Mouse (Mus musculus): ENCODE measurements at regions not wholly inside any gene's neighbourhood (a gene's known extent, or its start where the extent isn't known, plus 50 kb on each side); places are given as distances from the start of the nearest gene placed in this dataset.

DNA sequence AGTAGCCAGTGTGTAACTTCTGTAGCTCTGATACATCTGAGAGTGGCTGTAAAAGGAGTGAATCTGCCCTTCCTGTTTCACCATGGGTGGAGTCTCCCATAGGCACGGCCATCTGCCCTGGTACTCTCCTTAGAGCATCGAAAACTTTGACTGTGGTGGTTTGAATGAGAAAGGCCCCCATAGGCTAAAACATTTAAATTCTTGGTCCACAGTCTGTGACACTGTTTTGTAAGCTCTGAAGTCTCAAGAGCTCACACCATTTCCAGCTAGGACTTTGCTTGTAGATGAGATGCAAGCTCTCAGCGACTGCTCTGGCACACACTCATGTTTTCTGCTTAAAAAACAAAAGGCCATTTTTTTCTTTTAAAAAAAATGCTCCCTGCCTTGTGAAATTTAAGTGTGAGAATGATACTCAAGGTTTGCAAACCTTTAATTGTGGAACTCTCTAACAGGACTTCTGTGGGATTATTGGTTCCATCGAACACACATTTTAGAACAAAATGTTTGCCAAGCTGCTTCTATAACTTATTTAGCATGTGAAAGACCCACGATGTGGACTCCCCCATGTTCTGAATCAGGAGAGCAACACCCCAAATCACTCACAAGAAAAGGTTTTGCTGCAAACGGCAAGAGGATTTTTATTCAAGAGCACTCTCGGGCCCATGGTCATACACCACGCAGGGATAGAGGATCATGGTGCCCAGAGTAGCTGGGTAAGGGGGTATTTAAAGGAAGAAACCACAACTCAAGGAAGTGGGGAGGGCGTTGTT is 65.7 kb upstream of the Klf12 start:
- TF ChIP-seq GATA1 (IDR thresholded peaks at IDR 0.05; ENCODE audit: low read length) (no peak), TAL1 (IDR thresholded peaks at IDR 0.05; ENCODE audit: low read length) (no peak)
